Mouse (Mus musculus): ENCODE results near the gene Fam241b. TPM values are rescaled to one million over a fixed set of nuclear protein-coding genes. Genes with fewer than 3 reads are reported as not detected.
"Not testable (repeated sequence)": the region's sequence is repeated elsewhere in the genome, so short reads cannot be mapped to it uniquely, and the experiment has no call there.

The Fam241b gene
- polyA plus RNA-seq, 1 experiment: 72.0 TPM

GRCm38 (mm10) chr10:62099749-62100403, 43.8 kb downstream of the Fam241b start:
- DNase-seq (ENCODE audit: low read depth): peak; percentile 93
- TF ChIP-seq CTCF (IDR thresholded peaks at IDR 0.05; ENCODE audit: borderline replicate concordance, extremely low read depth, insufficient read depth, insufficient read length): no peak
- TF ChIP-seq POLR2A (IDR thresholded peaks at IDR 0.05; ENCODE audit: borderline replicate concordance, extremely low read depth, insufficient read depth, insufficient read length, poor library complexity, severe bottlenecking): no peak

- no peak for DNase-seq (ENCODE audit: low read depth)
- TF ChIP-seq CTCF (IDR thresholded peaks at IDR 0.05; ENCODE audit: borderline replicate concordance, extremely low read depth, insufficient read depth, insufficient read length) (no peak), POLR2A (IDR thresholded peaks at IDR 0.05; ENCODE audit: borderline replicate concordance, extremely low read depth, insufficient read depth, insufficient read length, poor library complexity, severe bottlenecking) (no peak)
Observed at GRCm38 (mm10) chr10:62094401-62094800, 49.3 kb downstream of the Fam241b start.

GRCm38 (mm10) chr10:62093903-62094302, 49.8 kb downstream of the Fam241b start:
- no peak for TF ChIP-seq POLR2A (IDR thresholded peaks at IDR 0.05; ENCODE audit: borderline replicate concordance, extremely low read depth, insufficient read depth, insufficient read length, poor library complexity, severe bottlenecking)
- TF ChIP-seq CTCF (IDR thresholded peaks at IDR 0.05; ENCODE audit: borderline replicate concordance, extremely low read depth, insufficient read depth, insufficient read length): no peak
- no peak for DNase-seq (ENCODE audit: low read depth)

GRCm38 (mm10) chr10:62089486-62089885, 54.2 kb downstream of the Fam241b start:
- no peak for TF ChIP-seq CTCF (IDR thresholded peaks at IDR 0.05; ENCODE audit: borderline replicate concordance, extremely low read depth, insufficient read depth, insufficient read length)
- no peak for TF ChIP-seq POLR2A (IDR thresholded peaks at IDR 0.05; ENCODE audit: borderline replicate concordance, extremely low read depth, insufficient read depth, insufficient read length, poor library complexity, severe bottlenecking)
- no peak for DNase-seq (ENCODE audit: low read depth)

GRCm38 (mm10) chr10:62089071-62089470, 54.6 kb downstream of the Fam241b start:
- no peak for DNase-seq (ENCODE audit: low read depth)
- no peak for TF ChIP-seq POLR2A (IDR thresholded peaks at IDR 0.05; ENCODE audit: borderline replicate concordance, extremely low read depth, insufficient read depth, insufficient read length, poor library complexity, severe bottlenecking)
- TF ChIP-seq CTCF (IDR thresholded peaks at IDR 0.05; ENCODE audit: borderline replicate concordance, extremely low read depth, insufficient read depth, insufficient read length): no peak

GRCm38 (mm10) chr10:62088411-62088810, 55.3 kb downstream of the Fam241b start:
- no peak for DNase-seq (ENCODE audit: low read depth)
- TF ChIP-seq POLR2A (IDR thresholded peaks at IDR 0.05; ENCODE audit: borderline replicate concordance, extremely low read depth, insufficient read depth, insufficient read length, poor library complexity, severe bottlenecking) (no peak), CTCF (IDR thresholded peaks at IDR 0.05; ENCODE audit: borderline replicate concordance, extremely low read depth, insufficient read depth, insufficient read length) (no peak)

- no peak for DNase-seq (ENCODE audit: low read depth)
- TF ChIP-seq CTCF (IDR thresholded peaks at IDR 0.05; ENCODE audit: borderline replicate concordance, extremely low read depth, insufficient read depth, insufficient read length): no peak
- TF ChIP-seq POLR2A (IDR thresholded peaks at IDR 0.05; ENCODE audit: borderline replicate concordance, extremely low read depth, insufficient read depth, insufficient read length, poor library complexity, severe bottlenecking): no peak
Observed at GRCm38 (mm10) chr10:62086826-62087225, 56.9 kb downstream of the Fam241b start.

- TF ChIP-seq POLR2A (IDR thresholded peaks at IDR 0.05; ENCODE audit: borderline replicate concordance, extremely low read depth, insufficient read depth, insufficient read length, poor library complexity, severe bottlenecking): no peak
- no peak for TF ChIP-seq CTCF (IDR thresholded peaks at IDR 0.05; ENCODE audit: borderline replicate concordance, extremely low read depth, insufficient read depth, insufficient read length)
- DNase-seq (ENCODE audit: low read depth): no peak
Observed at GRCm38 (mm10) chr10:62086044-62086443, 57.7 kb downstream of the Fam241b start.

GRCm38 (mm10) chr10:62076248-62077134, 67.2 kb downstream of the Fam241b start:
- TF ChIP-seq CTCF (IDR thresholded peaks at IDR 0.05; ENCODE audit: borderline replicate concordance, extremely low read depth, insufficient read depth, insufficient read length) (no peak), POLR2A (IDR thresholded peaks at IDR 0.05; ENCODE audit: borderline replicate concordance, extremely low read depth, insufficient read depth, insufficient read length, poor library complexity, severe bottlenecking) (no peak)
- DNase-seq (ENCODE audit: low read depth): peak; percentile 69

- DNase-seq (ENCODE audit: low read depth): not testable (repeated sequence)
Observed at GRCm38 (mm10) chr10:62071346-62071745, 72.4 kb downstream of the Fam241b start.

GRCm38 (mm10) chr10:62070636-62071035, 73.1 kb downstream of the Fam241b start:
- no peak for DNase-seq (ENCODE audit: low read depth)
- TF ChIP-seq POLR2A (IDR thresholded peaks at IDR 0.05; ENCODE audit: borderline replicate concordance, extremely low read depth, insufficient read depth, insufficient read length, poor library complexity, severe bottlenecking): no peak
- TF ChIP-seq CTCF (IDR thresholded peaks at IDR 0.05; ENCODE audit: borderline replicate concordance, extremely low read depth, insufficient read depth, insufficient read length): no peak

GRCm38 (mm10) chr10:62069946-62070345, 73.8 kb downstream of the Fam241b start:
- no peak for DNase-seq (ENCODE audit: low read depth)
- TF ChIP-seq CTCF (IDR thresholded peaks at IDR 0.05; ENCODE audit: borderline replicate concordance, extremely low read depth, insufficient read depth, insufficient read length): no peak
- TF ChIP-seq POLR2A (IDR thresholded peaks at IDR 0.05; ENCODE audit: borderline replicate concordance, extremely low read depth, insufficient read depth, insufficient read length, poor library complexity, severe bottlenecking): no peak

Data from brain, embryonic 14.5 days (tissue).